Comparison of ENCODE assay signal across 8 mouse cellular contexts in the genomic region with DNA sequence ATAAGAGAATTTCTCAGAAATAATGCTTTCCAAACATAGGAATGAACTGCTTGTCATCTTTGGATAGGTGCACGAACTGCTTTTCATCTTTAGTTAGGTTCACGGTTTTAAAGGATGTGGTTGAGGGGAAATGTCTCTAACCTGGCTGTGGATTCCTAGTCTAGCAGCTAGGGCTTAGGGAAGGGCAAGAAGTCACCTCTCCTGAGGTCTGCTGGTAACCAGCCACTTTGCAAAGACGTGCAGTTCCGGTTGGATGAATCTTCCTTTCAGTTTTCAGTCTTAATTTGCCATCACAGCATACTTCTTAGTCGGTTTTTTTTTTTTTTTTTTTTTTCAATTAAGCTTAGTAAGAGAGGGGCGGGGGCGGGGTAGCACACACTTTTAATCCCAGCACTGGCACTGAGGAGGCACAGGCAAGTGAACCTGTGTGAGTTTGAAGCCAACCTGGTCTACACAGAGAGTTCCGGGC. TPM values are rescaled to one million over a fixed set of nuclear protein-coding genes. Genes with fewer than 3 reads are reported as not detected.
DNase-seq lines count a peak whose midpoint lies in the region; ATAC-seq lines count a peak whose summit lies in the region.

No protein-coding gene starts in this region.

- peak overlapping the region; percentile 64 for H3K4me2 ChIP-seq in lung, embryonic 15.5 days
- H3K4me2 ChIP-seq in embryonic facial prominence, embryonic 11.5 days (ENCODE audit: low read depth, low read length): peak overlapping the region; percentile 57
- H3K4me2 ChIP-seq in intestine, embryonic 16.5 days (ENCODE audit: low read depth, low read length): peak overlapping the region; percentile 55

- DNase-seq in lung, postnatal 4 days: no peak
- DNase-seq in embryonic facial prominence, embryonic 11.5 days (ENCODE audit: low spot score): no peak
- DNase-seq in natural killer cell, adult 2 months (ENCODE audit: low spot score in 2 of 2): peak; percentile 9 to 24
- DNase-seq in gastrocnemius, postnatal 25 days: no peak
- no peak for DNase-seq in layer of hippocampus, adult 9-11 months
- DNase-seq in left cerebral cortex, postnatal 25 days (ENCODE audit: low spot score in 2 of 2): no peak

- no peak overlapping the region for H3K27ac ChIP-seq in lung, embryonic 15.5 days
- H3K27ac ChIP-seq in embryonic facial prominence, embryonic 11.5 days (replicated peaks; ENCODE audit: low read depth, low read length): no peak overlapping the region
- no peak overlapping the region for H3K27ac ChIP-seq in intestine, embryonic 16.5 days (ENCODE audit: low read length)

- no peaks in the 10 kb centered on the region for H3K9me3 ChIP-seq in lung, embryonic 15.5 days
- H3K9me3 ChIP-seq in embryonic facial prominence, embryonic 11.5 days (replicated peaks; ENCODE audit: control insufficient read depth, low read length): no peaks in the 10 kb centered on the region
- no peaks in the 10 kb centered on the region for H3K9me3 ChIP-seq in intestine, embryonic 16.5 days (ENCODE audit: control insufficient read depth, low read length)

- no peak for ATAC-seq in lung, embryonic 15.5 days (ENCODE audit: borderline replicate concordance, extremely low read depth, low FRiP score, low TSS enrichment)
- ATAC-seq in embryonic facial prominence, embryonic 11.5 days (replicated peaks; ENCODE audit: insufficient number of reproducible peaks, low FRiP score, low TSS enrichment, low read depth): peak; percentile 42; the same call in 1 of the 2 replicates
- ATAC-seq in intestine, embryonic 16.5 days: peak; percentile 58; the same call in 1 of the 2 replicates

- peaks cover 5% of the 10 kb centered on the region for H3K4me1 ChIP-seq in lung, embryonic 15.5 days
- H3K4me1 ChIP-seq in embryonic facial prominence, embryonic 11.5 days (ENCODE audit: control insufficient read depth, insufficient read depth, low read length): no peaks in the 10 kb centered on the region
- no peaks in the 10 kb centered on the region for H3K4me1 ChIP-seq in intestine, embryonic 16.5 days (ENCODE audit: control insufficient read depth, insufficient read depth, low read length)

- H3K4me3 ChIP-seq in lung, embryonic 15.5 days: peak overlapping the region; percentile 98
- H3K4me3 ChIP-seq in embryonic facial prominence, embryonic 11.5 days (ENCODE audit: low read depth, low read length): peak overlapping the region; percentile 84
- peak overlapping the region; percentile 96 for H3K4me3 ChIP-seq in intestine, embryonic 16.5 days (ENCODE audit: low read length)

- intact Hi-C loops in left cerebral cortex, postnatal 25 days (cut with DNase I): no loop called here

- H3K9ac ChIP-seq in lung, embryonic 15.5 days: peak overlapping the region; percentile 90
- peak overlapping the region; percentile 86; the same call in 1 of the 2 replicates for H3K9ac ChIP-seq in embryonic facial prominence, embryonic 11.5 days (replicated peaks; ENCODE audit: low read length)
- H3K9ac ChIP-seq in intestine, embryonic 16.5 days (ENCODE audit: low read depth, low read length): peak overlapping the region; percentile 91

- no peaks in the 10 kb centered on the region for H3K27me3 ChIP-seq in lung, embryonic 15.5 days
- H3K27me3 ChIP-seq in embryonic facial prominence, embryonic 11.5 days (ENCODE audit: control insufficient read depth, insufficient read depth, low read length): no peaks in the 10 kb centered on the region
- no peaks in the 10 kb centered on the region for H3K27me3 ChIP-seq in intestine, embryonic 16.5 days (replicated peaks; ENCODE audit: control insufficient read depth, insufficient read depth, low read length)

- 49% methylated on average over 8 of the region's 8 CpGs for WGBS in lung, embryonic 15.5 days
- 55% methylated on average over 8 of the region's 8 CpGs for WGBS in embryonic facial prominence, embryonic 11.5 days
- 54% methylated on average over 8 of the region's 8 CpGs for WGBS in intestine, embryonic 16.5 days

- H3K36me3 ChIP-seq in lung, embryonic 15.5 days: no peaks in the 10 kb centered on the region
- no peaks in the 10 kb centered on the region for H3K36me3 ChIP-seq in embryonic facial prominence, embryonic 11.5 days (replicated peaks; ENCODE audit: control insufficient read depth, insufficient read depth, low read depth, low read length)
- no peaks in the 10 kb centered on the region for H3K36me3 ChIP-seq in intestine, embryonic 16.5 days (ENCODE audit: control insufficient read depth, insufficient read depth, low read length)

RNA-seq across cellular contexts. Expression of gene Plekhm3, which starts 0.4 kb away (rescaled TPM):
- 5.9 and 8.1 TPM in 2 replicates for polyA plus RNA-seq in lung, embryonic 15.5 days (2015; fragmentation: Nextera tagmentation; extraction: Ambion mirVana)
- 5.2 and 6.0 TPM in 2 replicates for polyA plus RNA-seq in embryonic facial prominence, embryonic 11.5 days (2014; fragmentation: Nextera tagmentation; extraction: Ambion mirVana)
- 3.4 and 3.9 TPM in 2 replicates for polyA plus RNA-seq in intestine, embryonic 16.5 days (2015; fragmentation: Nextera tagmentation; extraction: Ambion mirVana)
- total RNA-seq in gastrocnemius, postnatal 25 days (2021): 1 to 10 TPM; 5.2 to 5.7 TPM
- 10 to 100 TPM; 32.9 to 37.9 TPM for total RNA-seq in left cerebral cortex, postnatal 25 days (2021)

Comparison
In these comparisons a context has a peak if more than half of its experiments do, and no peak if none do; other contexts are left out.
1. DNase-seq: peak in natural killer cell, adult 2 months (2 of 2); none in lung, postnatal 4 days (0 of 2), embryonic facial prominence, embryonic 11.5 days (single experiment), gastrocnemius, postnatal 25 days (single experiment), layer of hippocampus, adult 9-11 months (single experiment) and left cerebral cortex, postnatal 25 days (0 of 2).
2. Peak in every context shown above with its lines, with median percentiles within 50 percentile points of each other: H3K4me2 ChIP-seq, H3K4me3 ChIP-seq and H3K9ac ChIP-seq.